Comparison of ENCODE assay signal across 8 mouse cellular contexts in the genomic region with DNA sequence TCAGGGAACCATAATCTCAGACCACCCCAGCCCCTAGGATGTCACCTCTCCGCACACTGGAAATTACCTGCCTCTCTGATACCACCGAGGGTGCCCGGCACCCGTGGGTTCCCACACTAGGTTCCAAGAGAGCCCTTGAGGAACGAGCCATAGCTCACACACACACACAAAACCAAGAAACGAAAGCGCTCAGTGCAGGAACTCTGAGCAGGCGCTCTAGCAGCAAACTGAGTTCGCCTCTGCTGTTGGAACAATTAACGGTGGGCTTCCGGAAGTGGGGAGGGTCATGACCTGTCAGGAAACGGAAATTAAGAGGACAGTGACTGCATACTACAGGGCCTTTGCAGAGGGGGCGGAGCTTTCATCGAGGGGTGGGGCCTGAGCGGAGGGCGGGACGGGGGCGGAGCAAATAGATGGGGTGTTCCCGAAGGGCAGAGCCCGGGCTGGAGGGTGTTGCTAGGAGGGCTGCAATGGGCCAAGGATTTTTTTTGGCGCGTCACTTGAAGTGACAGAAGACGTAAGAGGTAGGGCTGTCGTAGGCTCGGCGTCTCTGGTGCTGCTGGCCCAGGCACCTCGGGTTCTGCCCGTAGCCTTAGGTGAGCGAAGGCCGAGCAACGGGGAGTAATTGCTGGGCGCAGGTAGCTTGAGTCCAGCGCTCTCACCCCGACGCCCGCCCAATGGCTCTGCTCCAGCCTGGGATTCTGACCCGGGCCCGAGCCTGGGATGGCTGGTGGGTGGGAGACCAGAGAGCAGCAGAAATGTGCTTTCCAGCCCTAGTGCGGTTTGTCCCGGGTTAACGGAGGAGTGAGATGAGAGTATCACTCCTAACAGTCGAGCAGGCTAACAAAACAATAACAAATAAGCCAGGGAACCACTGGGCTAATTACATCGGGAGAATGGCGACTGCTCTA. TPM values are rescaled to one million over a fixed set of nuclear protein-coding genes. Genes with fewer than 3 reads are reported as not detected.
A peak's percentile ranks its signal among the peaks of the same experiment; 100 is the strongest.
DNase-seq lines count a peak whose midpoint lies in the region; ATAC-seq and TF ChIP-seq lines count a peak whose summit lies in the region.

No protein-coding gene starts in this region.

- TF ChIP-seq POLR2A in liver, adult 2 months (IDR thresholded peaks at IDR 0.05; ENCODE audit: extremely low read depth, insufficient read depth, low read length), result peak; percentile 47; the same call in 1 of the 2 replicates
- no peak for TF ChIP-seq POLR2A in myocyte (IDR thresholded peaks at IDR 0.05; ENCODE audit: insufficient read length, low read depth)

- peaks cover 32% of the 10 kb centered on the region for H3K4me1 ChIP-seq in brown adipose tissue, adult 24 weeks (ENCODE audit: control insufficient read depth, insufficient read depth, insufficient read length, low read length)
- peaks cover 33% of the 10 kb centered on the region for H3K4me1 ChIP-seq in heart, embryonic 13.5 days
- H3K4me1 ChIP-seq in kidney, postnatal 0 days (replicated peaks; ENCODE audit: insufficient read depth, low read length), result peaks cover 4% of the 10 kb centered on the region
- peaks cover 9% of the 10 kb centered on the region for H3K4me1 ChIP-seq in liver, adult 2 months (ENCODE audit: control insufficient read depth, insufficient read depth, low read length)

- peaks cover 16% of the 10 kb centered on the region for H3K36me3 ChIP-seq in heart, embryonic 13.5 days
- no peaks in the 10 kb centered on the region for H3K36me3 ChIP-seq in kidney, postnatal 0 days (ENCODE audit: insufficient read depth, low read length)
- no peaks in the 10 kb centered on the region for H3K36me3 ChIP-seq in liver, adult 2 months (ENCODE audit: control insufficient read depth, insufficient read depth, low read length)
- H3K36me3 ChIP-seq in myocyte (ENCODE audit: control insufficient read depth, insufficient read depth), result no peaks in the 10 kb centered on the region

- no peaks in the 10 kb centered on the region for H3K9me3 ChIP-seq in heart, embryonic 13.5 days
- no peaks in the 10 kb centered on the region for H3K9me3 ChIP-seq in kidney, postnatal 0 days (replicated peaks; ENCODE audit: low read length)

- no peak for TF ChIP-seq CTCF in kidney, postnatal 0 days (IDR thresholded peaks at IDR 0.05; ENCODE audit: low read depth)
- no peak for TF ChIP-seq CTCF in liver, adult 2 months (IDR thresholded peaks at IDR 0.05; ENCODE audit: low read depth, low read length)

- peak overlapping the region; percentile 90 for H3K4me2 ChIP-seq in heart, embryonic 13.5 days
- H3K4me2 ChIP-seq in kidney, postnatal 0 days (ENCODE audit: low read length), result peak overlapping the region; percentile 87
- H3K4me2 ChIP-seq in myocyte (ENCODE audit: low read depth), result peak overlapping the region; percentile 75

- peak overlapping the region; percentile 94 for H3K27ac ChIP-seq in brown adipose tissue, adult 24 weeks (replicated peaks; ENCODE audit: low read depth, low read length)
- peak overlapping the region; percentile 84 for H3K27ac ChIP-seq in heart, embryonic 13.5 days (replicated peaks)
- H3K27ac ChIP-seq in kidney, postnatal 0 days, result peak overlapping the region; percentile 60
- H3K27ac ChIP-seq in liver, adult 2 months (replicated peaks; ENCODE audit: insufficient read depth, low read depth, low read length), result peak overlapping the region; percentile 84

- WGBS in heart, embryonic 13.5 days, result 2% methylated on average over 44 of the region's 44 CpGs
- 2% methylated on average over 44 of the region's 44 CpGs for WGBS in kidney, postnatal 0 days
- WGBS in liver, adult 2 months, result 2% methylated on average over 44 of the region's 44 CpGs

- H3ac ChIP-seq in myocyte (ENCODE audit: control insufficient read depth, insufficient read length), result no peak overlapping the region

- H3K9ac ChIP-seq in heart, embryonic 13.5 days, result peak overlapping the region; percentile 83
- peak overlapping the region; percentile 58 for H3K9ac ChIP-seq in kidney, postnatal 0 days (ENCODE audit: low read depth, low read length)
- peak overlapping the region; percentile 81 for H3K9ac ChIP-seq in liver, adult 2 months (ENCODE audit: low read depth, low read length)

- peak; percentile 87 for ATAC-seq in erythroid progenitor cell, adult 5-6 weeks (replicated peaks; ENCODE audit: low FRiP score, poor library complexity, severe bottlenecking)
- ATAC-seq in heart, embryonic 13.5 days (ENCODE audit: extremely low read depth, insufficient number of reproducible peaks, low FRiP score, low TSS enrichment), result peak; percentile 90
- ATAC-seq in kidney, postnatal 0 days (replicated peaks; ENCODE audit: low FRiP score, low read depth), result peak; percentile 90

- no peaks in the 10 kb centered on the region for H3K79me2 ChIP-seq in liver, adult 2 months (ENCODE audit: control insufficient read depth, insufficient read depth, low read length)
- no peaks in the 10 kb centered on the region for H3K79me2 ChIP-seq in myocyte (ENCODE audit: control insufficient read depth, insufficient read depth)

- peak overlapping the region; percentile 68 for H3K4me3 ChIP-seq in brown adipose tissue, adult 24 weeks (ENCODE audit: insufficient read depth, low read depth, low read length)
- H3K4me3 ChIP-seq in heart, embryonic 13.5 days, result peak overlapping the region; percentile 60
- peak overlapping the region; percentile 52 for H3K4me3 ChIP-seq in kidney, postnatal 0 days (replicated peaks; ENCODE audit: low read depth, low read length)
- peak overlapping the region; percentile 79 for H3K4me3 ChIP-seq in liver, adult 2 months (ENCODE audit: insufficient read depth, low read depth, low read length)
- H3K4me3 ChIP-seq in myocyte, result peak overlapping the region; percentile 35

- DNase-seq in CD4-positive, CD25-positive, alpha-beta regulatory T cell, adult 2 months (ENCODE audit: low read depth, low spot score), result peak; percentile 94
- peak; percentile 94 for DNase-seq in kidney, postnatal 0 days (ENCODE audit: low spot score)
- DNase-seq in liver, adult 2 months (ENCODE audit: extremely low read depth, low read depth, low spot score), result peak; percentile 86
- peak; percentile 95 to 98 for DNase-seq in spleen, postnatal 4 days (ENCODE audit: low spot score in 2 of 2)

- no peaks in the 10 kb centered on the region for H3K27me3 ChIP-seq in heart, embryonic 13.5 days (replicated peaks)
- H3K27me3 ChIP-seq in kidney, postnatal 0 days (ENCODE audit: insufficient read depth, low read length), result no peaks in the 10 kb centered on the region
- no peaks in the 10 kb centered on the region for H3K27me3 ChIP-seq in liver, adult 2 months (ENCODE audit: control insufficient read depth, insufficient read depth, low read length)
- H3K27me3 ChIP-seq in myocyte (ENCODE audit: control insufficient read depth, insufficient read depth, insufficient read length), result no peaks in the 10 kb centered on the region

TF ChIP-seq in myocyte, 11 proteins besides CTCF, POLR2A, EP300 and RAD21:
- TF ChIP-seq CEBPB (IDR thresholded peaks at IDR 0.05; ENCODE audit: insufficient read depth, poor library complexity, severe bottlenecking) (no peak), E2F4 (IDR thresholded peaks at IDR 0.05; ENCODE audit: insufficient read depth) (peak; percentile 42)
TF ChIP-seq in myocyte: peak in this region for 1.

RNA-seq across cellular contexts. Expression of gene Ifnar1, which starts 20.2 kb away (rescaled TPM):
- 18.2 and 19.6 TPM in 2 replicates for polyA plus RNA-seq in brown adipose tissue, adult 24 weeks (2012; ENCODE audit: insufficient read depth, insufficient read length, missing spikeins)
- total RNA-seq in erythroid progenitor cell, adult 5-6 weeks (2015; ENCODE audit: low replicate concordance), result 31.9 and 32.1 TPM in 2 replicates
- total RNA-seq in erythroid progenitor cell, adult 5-6 weeks (2017; ENCODE audit: low replicate concordance), result 38.1 and 46.3 TPM in 2 replicates
- polyA plus RNA-seq in heart, embryonic 13.5 days (2015; fragmentation: Nextera tagmentation; extraction: Ambion mirVana), result 33.1 and 37.9 TPM in 2 replicates
- 33.5 and 37.1 TPM in 2 replicates for polyA plus RNA-seq in kidney, postnatal 0 days (2015; fragmentation: Nextera tagmentation; extraction: Ambion mirVana)
- 26.4 and 28.3 TPM in 2 replicates for total RNA-seq in liver, adult 2 months (2014; rRNA removed)
- 11.9 and 14.0 TPM in 2 replicates for polyA plus RNA-seq in liver, adult 2 months (2012; rRNA removed)
- 16.2 TPM for polyA plus RNA-seq in myocyte (2012; fragmentation: generic; extraction: Trizol)

RNA-seq across cellular contexts. Expression of gene Il10rb, which starts 58.9 kb away (rescaled TPM):
- 29.5 and 44.8 TPM in 2 replicates for polyA plus RNA-seq in brown adipose tissue, adult 24 weeks (2012; ENCODE audit: insufficient read depth, insufficient read length, missing spikeins)
- 21.8 and 37.8 TPM in 2 replicates for total RNA-seq in erythroid progenitor cell, adult 5-6 weeks (2015; ENCODE audit: low replicate concordance)
- total RNA-seq in erythroid progenitor cell, adult 5-6 weeks (2017; ENCODE audit: low replicate concordance), result 20.5 and 33.1 TPM in 2 replicates
- polyA plus RNA-seq in heart, embryonic 13.5 days (2015; fragmentation: Nextera tagmentation; extraction: Ambion mirVana), result 44.8 and 48.9 TPM in 2 replicates
- polyA plus RNA-seq in kidney, postnatal 0 days (2015; fragmentation: Nextera tagmentation; extraction: Ambion mirVana), result 44.6 and 46.1 TPM in 2 replicates
- total RNA-seq in liver, adult 2 months (2014; rRNA removed), result 7.3 and 9.5 TPM in 2 replicates
- polyA plus RNA-seq in liver, adult 2 months (2012; rRNA removed), result 5.0 and 5.1 TPM in 2 replicates
- 13.7 TPM for polyA plus RNA-seq in myocyte (2012; fragmentation: generic; extraction: Trizol)

Comparison
In these comparisons a context has a peak if more than half of its experiments do, and no peak if none do; other contexts are left out.
1. Peak in every context shown above with its lines: DNase-seq, ATAC-seq, H3K4me3 ChIP-seq and H3K27ac ChIP-seq.